Mouse (Mus musculus) MEL (cell line): ENCODE results near the gene Ddx41. TPM values are rescaled to one million over a fixed set of nuclear protein-coding genes. Genes with fewer than 3 reads are reported as not detected.
"Not testable (repeated sequence)": the region's sequence is repeated elsewhere in the genome, so short reads cannot be mapped to it uniquely, and the experiment has no call there.

Experiments
- DNase-seq: peaks from one replicate; pipeline ENCODE4 v3.0.0; 2011; ENCODE audit warnings: low read depth, low spot score
- H3K27ac ChIP-seq: 2 replicates; pipeline ENCODE4 v1.5.1; 2012; ENCODE audit warnings: low read depth, mild to moderate bottlenecking, control low read depth, low read length, moderate library complexity; ENCODE audit not compliant: control insufficient read depth
- H3K27me3 ChIP-seq, 2 experiments: fragments of 150-350 bp in 1 of 2; sonication (generic) in 1 of 2; 2 replicates each; pipeline ENCODE4 v1.6.1; 2012; ENCODE audit warnings: low read length in 2 of 2, mild to moderate bottlenecking in 2 of 2, improper control_type of control experiment in 1 of 2, moderate library complexity in 1 of 2; ENCODE audit not compliant: insufficient read depth in 2 of 2, control insufficient read depth in 1 of 2
- H3K36me3 ChIP-seq, 2 experiments: 2 replicates each; pipeline ENCODE4 v1.6.1; 2012 to 2014; ENCODE audit warnings: low read length in 2 of 2, improper control_type of control experiment in 1 of 2, inconsistent platforms in 1 of 2, mild to moderate bottlenecking in 1 of 2; ENCODE audit not compliant: insufficient read depth in 2 of 2, control insufficient read depth in 1 of 2
- H3K4me1 ChIP-seq, 2 experiments: fragments of 150-350 bp in 1 of 2; sonication (generic) in 1 of 2; 2 replicates each; pipeline ENCODE4 v1.6.1; 2012; ENCODE audit warnings: low read length in 2 of 2, improper control_type of control experiment in 1 of 2, mild to moderate bottlenecking in 1 of 2; ENCODE audit not compliant: insufficient read depth in 2 of 2, control insufficient read depth in 1 of 2
- H3K4me3 ChIP-seq, 2 experiments: fragments of 150-350 bp in 1 of 2; sonication (generic) in 1 of 2; 2 replicates each; pipeline ENCODE4 v1.5.1; 2012; ENCODE audit warnings: low read depth in 2 of 2, low read length in 2 of 2, mild to moderate bottlenecking in 2 of 2, moderate library complexity in 2 of 2, control low read depth in 1 of 2, improper control_type of control experiment in 1 of 2; ENCODE audit not compliant: control insufficient read depth in 1 of 2, insufficient read depth in 1 of 2
- H3K79me2 ChIP-seq: 2 replicates; pipeline ENCODE4 v1.6.1; 2012; ENCODE audit warnings: mild to moderate bottlenecking, low read length, moderate library complexity; ENCODE audit not compliant: control insufficient read depth, poor library complexity, insufficient read depth
- H3K9ac ChIP-seq: 2 replicates; pipeline ENCODE4 v1.6.1; 2012; ENCODE audit warnings: low read depth, mild to moderate bottlenecking, control low read depth, low read length, moderate library complexity; ENCODE audit not compliant: control insufficient read depth, poor library complexity, severe bottlenecking
- H3K9me3 ChIP-seq: fragments of 150-350 bp; sonication (generic); replicated peaks from 2 replicates; pipeline ENCODE4 v1.6.1; 2012; ENCODE audit warnings: mild to moderate bottlenecking, low read length, improper control_type of control experiment, moderate library complexity; ENCODE audit not compliant: insufficient read depth
- CHD1 ChIP-seq: IDR thresholded peaks from 2 replicates; pipeline ENCODE4 v1.6.1; 2012; ENCODE audit warnings: low read depth, mild to moderate bottlenecking, inconsistent platforms, low read length, improper control_type of control experiment
- NRF1 ChIP-seq: IDR thresholded peaks from 2 replicates; pipeline ENCODE4 v1.6.1; 2014; ENCODE audit warnings: low read depth, mild to moderate bottlenecking, inconsistent platforms, low read length, improper control_type of control experiment, moderate library complexity; ENCODE audit not compliant: poor library complexity, insufficient read depth, severe bottlenecking
- POLR2A ChIP-seq, 2 experiments: IDR thresholded peaks; 2 replicates each; pipeline ENCODE4 v1.6.1; 2011 to 2012; ENCODE audit warnings: low read length in 2 of 2, mild to moderate bottlenecking in 2 of 2, control low read depth in 1 of 2, improper control_type of control experiment in 1 of 2, low read depth in 1 of 2, moderate library complexity in 1 of 2; ENCODE audit not compliant: control insufficient read depth in 1 of 2, insufficient read depth in 1 of 2, poor library complexity in 1 of 2
- POLR2AphosphoS5 ChIP-seq: IDR thresholded peaks from 2 replicates; pipeline ENCODE4 v1.6.1; 2012; ENCODE audit warnings: low read depth, borderline replicate concordance, mild to moderate bottlenecking, inconsistent platforms, low read length, moderate library complexity, mixed read lengths
- RCOR1 ChIP-seq: IDR thresholded peaks from 2 replicates; pipeline ENCODE4 v1.6.1; 2012; ENCODE audit warnings: low read depth, mild to moderate bottlenecking, inconsistent platforms, low read length, improper control_type of control experiment
- UBTF ChIP-seq: IDR thresholded peaks from 2 replicates; pipeline ENCODE4 v1.6.1; 2012; ENCODE audit warnings: low read depth, mild to moderate bottlenecking, inconsistent platforms, low read length, improper control_type of control experiment, moderate library complexity, borderline replicate concordance; ENCODE audit not compliant: insufficient read depth
- USF2 ChIP-seq, 2 experiments: IDR thresholded peaks; 2 replicates each; pipeline ENCODE4 v1.6.1; 2011 to 2012; ENCODE audit warnings: improper control_type of control experiment in 2 of 2, low read length in 2 of 2, borderline replicate concordance in 1 of 2, inconsistent platforms in 1 of 2, low read depth in 1 of 2, mild to moderate bottlenecking in 1 of 2; ENCODE audit not compliant: insufficient read depth in 1 of 2
- polyA plus RNA-seq, 2 experiments: library from polyadenylated mRNA; stranded (reverse) in 1 of 2; unstranded in 1 of 2; fragments of >175 nt in 1 of 2; fragments of >200 nt in 1 of 2; gene quantifications; 2 replicates each; pipeline versions ENCODE4 v1.2.1 to v1.2.4; 2012; ENCODE audit warnings: low replicate concordance in 2 of 2, low read depth in 1 of 2; ENCODE audit not compliant: insufficient read length in 2 of 2, insufficient read depth in 1 of 2, missing spikeins in 1 of 2
- total RNA-seq: library from RNA; depleted of rRNA; stranded (reverse); fragments of 300-350 nt; gene quantifications from 2 replicates; pipeline ENCODE4 v1.2.3, GENCODE M21; 2012

Gene Ddx41
- total and polyA plus RNA-seq, 3 experiments = 58.5 to 88.8 TPM; not detected in 1

DNA sequence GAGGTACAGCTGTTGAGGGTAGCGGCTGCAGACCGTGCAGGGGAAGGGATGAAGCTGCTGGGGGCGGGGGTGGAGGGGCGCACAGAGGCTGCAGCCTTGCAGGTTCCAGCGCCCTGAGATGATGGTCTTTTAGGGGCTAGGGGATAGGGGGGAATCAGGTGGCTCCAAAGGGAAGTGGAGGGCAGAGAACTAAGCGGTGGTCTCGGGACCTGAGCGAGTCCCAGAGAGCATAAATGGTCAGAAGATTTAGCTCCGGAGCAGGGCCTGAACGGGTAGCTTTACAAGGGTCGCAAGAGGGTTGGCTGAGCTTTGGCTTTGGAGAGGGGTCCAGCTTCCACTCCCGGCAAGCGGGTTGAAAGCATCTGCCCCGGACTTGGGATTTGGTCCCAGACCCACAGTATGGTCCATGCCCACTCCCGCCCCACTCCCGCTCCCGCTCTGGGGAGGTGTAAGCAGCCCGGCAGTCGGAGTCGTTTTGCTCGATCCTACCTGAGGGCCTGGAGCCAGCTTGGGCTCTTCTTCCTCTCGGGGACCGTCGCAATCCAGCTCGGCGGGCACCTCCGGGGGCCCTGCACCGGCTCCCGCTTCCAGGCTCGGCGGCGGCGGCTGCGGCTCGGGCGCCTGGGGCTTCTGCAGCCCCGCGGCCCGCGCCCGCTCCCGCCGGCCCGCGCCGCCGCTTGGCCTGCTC is 34.0 kb upstream of the Ddx41 start:
- Histone ChIP-seq H3K9me3 (no peaks in the 10 kb centered on the region), H3K9ac (peak overlapping the region; percentile 98), H3K27ac (peak overlapping the region; percentile 47), H3K36me3 (peaks cover 3 to 13% of the 10 kb centered on the region in 2 experiments; a peak in 2 of 4 replicates)
- peak; percentile 43 for DNase-seq
- TF ChIP-seq POLR2AphosphoS5 = no peak
- TF ChIP-seq POLR2A (IDR thresholded peaks at IDR 0.05; ENCODE audit: control insufficient read depth in 1 of 2, insufficient read depth in 1 of 2, low read depth in 1 of 2, low read length in 2 of 2, poor library complexity in 1 of 2) = peak in 1 of 2 experiments; percentile 9; a peak in 1 of 4 replicates
- no peak for TF ChIP-seq RCOR1
- TF ChIP-seq, all 39 proteins: peak for 1
- H3K4me1 ChIP-seq = peaks cover 0 to 17% of the 10 kb centered on the region in 2 experiments; a peak in 3 of 4 replicates
- peak overlapping the region; percentile 97 to 99 for H3K4me3 ChIP-seq
- H3K27me3 ChIP-seq = no peaks in the 10 kb centered on the region
- H3K79me2 ChIP-seq = peaks cover 19% of the 10 kb centered on the region

DNA sequence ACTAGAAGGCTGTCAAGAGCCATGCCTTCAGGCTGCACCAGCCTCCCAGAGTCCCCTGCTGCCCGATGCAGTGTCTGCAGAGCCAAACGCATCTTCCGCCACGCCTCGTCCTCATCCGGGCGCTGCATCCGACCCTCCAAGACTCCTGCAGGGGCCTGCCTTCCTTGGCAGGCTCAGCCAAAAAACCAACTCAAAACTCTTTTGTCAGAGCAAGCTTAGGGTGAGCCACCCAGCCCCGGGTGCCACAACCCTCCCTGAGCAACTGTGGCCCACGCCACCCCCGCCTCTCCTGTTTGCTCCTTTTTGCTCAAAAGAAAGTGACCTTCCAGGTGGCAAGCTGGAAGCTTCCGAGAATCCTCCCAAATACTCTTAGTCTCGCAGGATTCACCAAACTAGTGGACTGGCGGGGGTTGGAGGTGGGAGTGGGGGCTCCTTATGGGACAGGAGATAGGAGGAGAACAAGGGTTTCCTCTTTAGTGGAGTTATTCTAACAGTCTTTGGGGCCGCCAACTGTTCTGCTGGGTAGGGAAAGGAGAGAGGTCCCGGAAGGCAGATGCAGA is 33.3 kb upstream of the Ddx41 start:
- Histone ChIP-seq H3K36me3 (peaks cover 3 to 13% of the 10 kb centered on the region in 2 experiments; a peak in 2 of 4 replicates), H3K4me3 (peak overlapping the region; percentile 97 to 99), H3K9ac (peak overlapping the region; percentile 98), H3K4me1 (peaks cover 0 to 17% of the 10 kb centered on the region in 2 experiments; a peak in 3 of 4 replicates), H3K27me3 (no peaks in the 10 kb centered on the region), H3K79me2 (peaks cover 19% of the 10 kb centered on the region), H3K27ac (no peak overlapping the region), H3K9me3 (no peaks in the 10 kb centered on the region)
- DNase-seq = no peak
- TF ChIP-seq USF2 (IDR thresholded peaks at IDR 0.05; ENCODE audit: borderline replicate concordance in 1 of 2, insufficient read depth in 1 of 2, low read depth in 1 of 2, low read length in 2 of 2) (no peak), NRF1 (no peak), CHD1 (no peak), POLR2A (IDR thresholded peaks at IDR 0.05; ENCODE audit: control insufficient read depth in 1 of 2, insufficient read depth in 1 of 2, low read depth in 1 of 2, low read length in 2 of 2, poor library complexity in 1 of 2) (no peak), UBTF (no peak)

DNA sequence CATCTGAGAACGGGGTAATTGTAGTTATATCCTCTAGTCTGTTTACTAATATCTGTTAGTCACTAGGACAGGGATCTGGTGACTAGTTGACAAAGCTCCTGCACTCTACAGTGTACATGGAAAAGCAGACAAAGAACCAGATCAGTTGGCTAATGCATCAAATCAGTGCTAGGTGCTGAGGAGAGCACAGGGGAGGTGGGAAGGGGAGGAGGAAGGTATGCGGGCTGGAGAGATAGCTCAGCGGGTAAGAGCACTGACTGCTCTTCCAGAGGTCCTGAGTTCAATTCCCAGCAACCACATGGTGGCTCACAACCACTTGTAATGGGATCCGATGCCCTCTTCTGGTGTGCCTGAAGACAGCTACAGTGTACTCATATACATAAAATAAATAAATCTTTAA is 32.1 kb upstream of the Ddx41 start:
- H3K9ac ChIP-seq, H3K4me3 ChIP-seq, H3K27ac ChIP-seq, H3K9me3 ChIP-seq, H3K27me3 ChIP-seq, DNase-seq: not testable (repeated sequence)
- peaks cover 20% of the 10 kb centered on the region for H3K79me2 ChIP-seq
- peaks cover 0 to 17% of the 10 kb centered on the region in 2 experiments; a peak in 3 of 4 replicates for H3K4me1 ChIP-seq
- peaks cover 3 to 13% of the 10 kb centered on the region in 2 experiments; a peak in 2 of 4 replicates for H3K36me3 ChIP-seq
